Mouse (Mus musculus) G1E (cell line): ENCODE results near the gene Lmntd1.

Experiments
- CTCF ChIP-seq: IDR thresholded peaks from 2 replicates; pipeline ENCODE4 v1.5.1; 2012; ENCODE audit warnings: low read depth, low read length, inconsistent platforms, mixed read lengths
- POLR2AphosphoS5 ChIP-seq: IDR thresholded peaks from 2 replicates; pipeline ENCODE4 v1.6.1; 2012; ENCODE audit warnings: low read depth, low read length, inconsistent platforms; ENCODE audit not compliant: insufficient replicate concordance

GRCm38 (mm10) chr6:145567296-145567695 lies 46.8 kb downstream of the Lmntd1 start:
- TF ChIP-seq CTCF (no peak), POLR2AphosphoS5 (no peak)
